Mouse (Mus musculus): Measurements from ENCODE around the gene Stard5. TPM values are rescaled to one million over a fixed set of nuclear protein-coding genes. Genes with fewer than 3 reads are reported as not detected.

Gene Stard5
- polyA plus RNA-seq (2015; fragmentation: Nextera tagmentation; extraction: Ambion mirVana), result 14.4 and 17.3 TPM in 2 replicates

DNA sequence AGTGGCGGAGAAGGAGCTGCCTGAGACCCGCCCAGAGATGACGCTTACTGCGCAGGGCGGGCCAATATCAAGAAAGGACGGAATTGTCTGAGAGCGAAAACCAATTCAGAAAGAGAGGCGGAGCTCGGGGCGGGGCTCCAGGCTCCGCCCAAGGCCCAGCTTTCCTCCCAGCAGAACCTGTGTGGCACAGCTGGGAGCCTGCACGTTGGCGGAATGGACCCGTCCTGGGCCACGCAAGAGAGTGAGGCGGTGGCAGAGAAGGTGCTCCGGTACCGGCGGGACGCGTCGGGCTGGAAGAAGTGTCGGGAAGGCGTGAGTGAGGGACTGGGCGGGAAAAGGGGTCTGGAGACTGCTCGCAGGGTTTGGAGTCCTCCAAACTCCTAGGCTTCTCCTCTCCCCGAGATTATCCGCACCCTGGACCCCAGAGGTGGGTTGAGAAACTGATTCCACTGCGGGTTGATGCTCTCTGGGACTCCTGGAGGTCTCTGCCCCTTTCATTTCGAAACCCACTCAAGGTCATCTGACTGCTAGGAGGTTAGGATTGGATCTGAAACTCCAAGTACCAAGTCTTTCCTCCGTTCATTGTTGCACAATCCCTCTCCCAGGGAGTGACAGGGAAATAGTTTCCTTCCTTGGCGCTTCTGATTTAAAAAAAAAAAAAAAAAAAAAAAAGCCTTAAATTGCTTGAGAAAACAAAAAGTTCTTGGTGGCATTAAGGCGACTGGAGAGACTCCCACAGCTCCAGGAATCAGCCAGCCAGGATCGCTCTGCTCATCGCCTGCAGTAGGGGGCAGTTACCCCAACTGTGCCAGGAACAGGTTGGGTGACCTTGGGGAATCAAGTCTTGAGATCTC is at the start of gene Stard5:
TSS of gene Stard5 (plus strand) at position 132 of the 854 bp plus-strand sequence.

DNA sequence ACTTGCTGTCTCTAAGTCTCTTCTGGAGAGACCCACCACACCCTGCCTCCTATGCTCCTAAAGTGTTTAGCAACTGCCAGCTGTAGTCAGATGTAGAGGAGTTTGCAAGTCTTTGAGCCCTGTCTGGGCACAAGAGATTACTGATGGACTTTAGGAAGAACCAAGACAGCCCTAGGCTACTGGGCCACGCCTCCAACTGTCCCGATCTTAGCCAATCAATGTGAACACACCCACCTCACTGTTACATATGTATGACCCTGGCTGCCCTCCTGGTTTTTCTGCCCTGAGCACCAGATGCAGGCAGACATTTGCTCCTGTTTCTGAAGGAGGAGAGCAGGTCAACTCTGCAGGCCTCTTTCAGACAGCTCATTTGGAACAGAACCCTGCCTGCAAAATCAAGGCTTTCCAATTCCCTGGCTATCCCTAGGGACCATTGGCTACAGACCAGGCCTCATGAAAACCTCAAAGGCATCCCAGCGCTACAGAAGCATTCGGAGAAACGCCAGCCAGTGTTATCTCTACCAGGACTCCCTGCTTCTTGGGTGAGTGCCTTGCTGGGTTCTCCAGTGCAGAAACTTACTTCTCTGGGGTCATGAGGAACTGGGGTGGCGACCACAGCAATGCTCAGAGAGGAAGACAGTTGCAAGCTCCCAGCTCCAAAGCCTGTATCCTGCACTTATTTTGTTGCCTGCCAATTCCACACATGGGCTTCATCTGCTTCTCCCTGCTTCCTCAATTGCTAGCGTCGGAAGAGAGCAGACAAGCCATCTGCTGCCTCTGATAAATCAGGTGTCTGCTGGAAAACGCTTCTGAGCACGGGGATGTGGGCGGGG is 46.9 kb upstream of the Stard5 start, which contains the start of gene Tmc3:
TSS of gene Tmc3 (plus strand) at position 289 of the 833 bp plus-strand sequence.

Other genes with a start within 250 kb of the Stard5 start
- 0.11 and 0.16 TPM in 2 replicates for gene Tmc3, start 47.0 kb upstream of the Stard5 start, polyA plus RNA-seq (2015; fragmentation: Nextera tagmentation; extraction: Ambion mirVana)
- 3.8 and 4.8 TPM in 2 replicates for gene Il16, start 113.8 kb downstream of the Stard5 start, polyA plus RNA-seq (2015; fragmentation: Nextera tagmentation; extraction: Ambion mirVana)
- not detected in 2 replicates for gene Cfap161, start 162.9 kb downstream of the Stard5 start, polyA plus RNA-seq (2015; fragmentation: Nextera tagmentation; extraction: Ambion mirVana)

All from urinary bladder, postnatal 0 days (tissue).